Mouse (Mus musculus): ENCODE data around the gene Pik3r3. TPM values are rescaled to one million over a fixed set of nuclear protein-coding genes. Genes with fewer than 3 reads are reported as not detected.
"Not testable (repeated sequence)": the region's sequence is repeated elsewhere in the genome, so short reads cannot be mapped to it uniquely, and the experiment has no call there.

Gene Pik3r3
- polyA plus RNA-seq, 1 experiment from 2014 or later, result 42.6 TPM

- WGBS, result 80% methylated on average over 9 of the region's 9 CpGs
- no peaks in the 10 kb centered on the region for H3K4me1 ChIP-seq
- H3K9me3 ChIP-seq, result no peaks in the 10 kb centered on the region
- no peaks in the 10 kb centered on the region for H3K36me3 ChIP-seq (replicated peaks)
- no peaks in the 10 kb centered on the region for H3K27me3 ChIP-seq (ENCODE audit: poor library complexity, severe bottlenecking)
- H3K27ac ChIP-seq, result no peak overlapping the region
- H3K4me3 ChIP-seq, result no peak overlapping the region
- DNase-seq (ENCODE audit: extremely low spot score, low spot score), result no peak
Observed at GRCm38 (mm10) chr4:116193583-116194383, 27.6 kb upstream of the Pik3r3 start.

DNA sequence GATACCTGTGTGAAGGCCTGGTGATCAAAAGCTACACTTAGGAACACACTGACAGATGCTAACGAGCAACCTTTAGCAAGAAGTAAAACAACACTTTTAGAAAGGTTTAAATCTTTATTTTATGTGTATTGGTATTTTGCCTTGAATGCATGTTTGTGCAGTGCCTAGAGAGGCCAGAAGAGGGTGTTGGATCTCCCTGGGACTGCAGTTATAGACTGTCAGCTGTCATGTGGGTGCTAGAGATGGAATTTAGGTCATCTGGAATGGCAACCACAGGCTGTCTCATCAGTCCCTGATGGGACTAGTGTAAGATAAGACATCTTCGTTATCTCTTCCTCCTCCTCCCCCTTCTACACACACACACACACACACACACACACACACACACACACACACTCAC, 23.0 kb upstream of the Pik3r3 start:
- DNase-seq (ENCODE audit: extremely low spot score, low spot score), result no peak
- Histone ChIP-seq H3K27me3 (ENCODE audit: poor library complexity, severe bottlenecking) (no peaks in the 10 kb centered on the region), H3K27ac (no peak overlapping the region), H3K9me3 (no peaks in the 10 kb centered on the region), H3K36me3 (replicated peaks) (no peaks in the 10 kb centered on the region), H3K4me1 (no peaks in the 10 kb centered on the region), H3K4me3 (no peak overlapping the region)
- 84% methylated on average over 2 of the region's 2 CpGs for WGBS

DNA sequence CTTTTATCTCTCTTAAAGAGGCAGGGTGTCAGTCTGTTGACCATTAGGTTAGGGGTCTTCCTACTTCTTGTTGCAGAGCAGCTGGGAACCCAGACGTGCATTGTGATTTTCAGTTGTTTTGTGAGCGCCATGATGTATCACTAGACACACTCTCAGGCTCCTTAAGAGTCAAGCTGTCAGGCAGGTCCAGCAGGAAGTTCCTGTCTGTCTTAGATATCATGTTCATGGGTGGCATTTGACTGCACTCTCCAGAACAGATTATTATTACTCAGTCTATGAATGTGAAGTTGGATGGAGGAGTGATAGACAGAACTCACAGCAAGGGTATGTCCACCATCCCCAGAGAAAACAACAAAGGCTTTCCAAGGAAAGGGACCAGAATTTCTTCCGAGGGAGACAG, 17.0 kb upstream of the Pik3r3 start:
- no peak for DNase-seq (ENCODE audit: extremely low spot score, low spot score)
- no peak overlapping the region for H3K27ac ChIP-seq
- WGBS, result 75% methylated on average over 3 of the region's 3 CpGs
- no peaks in the 10 kb centered on the region for H3K27me3 ChIP-seq (ENCODE audit: poor library complexity, severe bottlenecking)
- no peaks in the 10 kb centered on the region for H3K9me3 ChIP-seq
- no peak overlapping the region for H3K4me3 ChIP-seq
- no peaks in the 10 kb centered on the region for H3K4me1 ChIP-seq
- no peaks in the 10 kb centered on the region for H3K36me3 ChIP-seq (replicated peaks)

DNA sequence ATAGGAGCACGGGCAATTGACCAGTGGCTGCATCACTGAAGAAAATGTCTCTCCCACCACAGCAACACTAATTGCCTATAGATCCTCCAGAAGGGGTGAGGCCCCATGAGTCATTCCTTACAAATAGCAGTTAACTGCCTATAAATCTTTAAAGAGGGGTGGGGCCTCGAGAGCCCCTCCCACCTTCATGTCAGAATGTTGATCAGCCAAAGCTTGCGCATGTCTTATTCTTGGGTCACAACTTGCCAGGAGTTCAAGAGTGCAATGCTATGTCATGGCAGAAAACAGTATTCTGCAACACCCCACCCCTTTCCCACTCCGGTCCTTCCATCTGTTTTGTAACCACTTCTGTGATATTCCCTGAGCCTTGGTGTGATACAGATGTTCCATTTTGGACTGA, 14.9 kb upstream of the Pik3r3 start:
- Histone ChIP-seq H3K27ac (no peak overlapping the region), H3K36me3 (replicated peaks) (no peaks in the 10 kb centered on the region), H3K27me3 (ENCODE audit: poor library complexity, severe bottlenecking) (no peaks in the 10 kb centered on the region), H3K4me1 (no peaks in the 10 kb centered on the region), H3K4me3 (no peak overlapping the region), H3K9me3 (no peaks in the 10 kb centered on the region)
- 92% methylated on average over 4 of the region's 4 CpGs for WGBS
- no peak for DNase-seq (ENCODE audit: extremely low spot score, low spot score)

GRCm38 (mm10) chr4:116208891-116209290, 12.5 kb upstream of the Pik3r3 start:
- Histone ChIP-seq H3K4me1 (no peaks in the 10 kb centered on the region), H3K27ac (no peak overlapping the region), H3K4me3 (no peak overlapping the region), H3K36me3 (replicated peaks) (no peaks in the 10 kb centered on the region), H3K9me3 (no peaks in the 10 kb centered on the region), H3K27me3 (ENCODE audit: poor library complexity, severe bottlenecking) (no peaks in the 10 kb centered on the region)
- WGBS, result 85% methylated on average over 1 of the region's 1 CpGs
- DNase-seq (ENCODE audit: extremely low spot score, low spot score), result no peak

DNA sequence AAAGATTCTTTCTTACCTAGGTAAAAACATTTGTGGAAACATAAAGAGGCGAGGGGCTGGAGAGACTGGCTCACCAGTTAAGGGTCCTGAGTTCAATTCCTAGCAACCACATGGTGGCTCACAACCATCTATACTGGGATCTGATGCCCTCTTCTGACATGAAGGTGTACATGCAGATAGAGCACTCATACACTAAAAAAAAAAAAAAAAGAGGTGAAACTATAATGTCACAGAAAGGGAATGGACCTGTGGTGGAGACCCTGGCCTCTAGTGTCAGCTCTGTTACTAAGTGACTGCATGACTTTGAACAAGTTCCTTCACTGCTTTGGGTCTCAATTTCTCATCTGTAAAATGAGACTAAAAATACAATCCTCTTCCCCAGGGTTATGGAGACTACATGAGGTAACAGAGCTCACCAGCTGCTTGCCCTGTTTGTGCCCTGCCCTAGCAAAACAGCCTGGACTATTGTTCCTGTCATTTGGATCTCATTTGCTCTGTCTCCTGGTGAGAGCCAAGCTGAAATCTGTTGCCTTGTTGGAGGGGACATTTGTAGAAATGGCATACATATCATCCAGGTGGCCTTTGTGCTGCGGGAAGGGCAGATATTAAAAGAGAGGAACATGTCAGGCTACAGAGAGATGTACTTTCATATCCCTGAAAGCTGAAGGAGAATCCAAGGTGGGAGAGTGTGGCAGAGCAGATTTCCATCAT, 5.4 kb upstream of the Pik3r3 start:
- H3K4me1 ChIP-seq, result peaks cover 19% of the 10 kb centered on the region
- H3K27me3 ChIP-seq (ENCODE audit: poor library complexity, severe bottlenecking), result no peaks in the 10 kb centered on the region
- H3K4me3 ChIP-seq, result no peak overlapping the region
- H3K27ac ChIP-seq, result no peak overlapping the region
- no peak for DNase-seq (ENCODE audit: extremely low spot score, low spot score)
- H3K36me3 ChIP-seq (replicated peaks), result no peaks in the 10 kb centered on the region
- WGBS, result 88% methylated on average over 2 of the region's 2 CpGs
- no peaks in the 10 kb centered on the region for H3K9me3 ChIP-seq

- Histone ChIP-seq H3K27me3 (ENCODE audit: poor library complexity, severe bottlenecking) (no peaks in the 10 kb centered on the region), H3K36me3 (replicated peaks) (no peaks in the 10 kb centered on the region), H3K27ac (no peak overlapping the region), H3K4me3 (no peak overlapping the region), H3K4me1 (peaks cover 19% of the 10 kb centered on the region), H3K9me3 (no peaks in the 10 kb centered on the region)
- DNase-seq (ENCODE audit: extremely low spot score, low spot score), result no peak
- WGBS, result 80% methylated on average over 2 of the region's 2 CpGs
Observed at GRCm38 (mm10) chr4:116217046-116217445, 4.4 kb upstream of the Pik3r3 start.

GRCm38 (mm10) chr4:116217661-116218060, 3.8 kb upstream of the Pik3r3 start:
- not testable (repeated sequence) for H3K27me3 ChIP-seq (ENCODE audit: poor library complexity, severe bottlenecking); H3K36me3 ChIP-seq (replicated peaks); H3K9me3 ChIP-seq; H3K4me3 ChIP-seq; DNase-seq (ENCODE audit: extremely low spot score, low spot score); H3K27ac ChIP-seq
- WGBS, result 91% methylated on average over 1 of the region's 1 CpGs
- H3K4me1 ChIP-seq, result peaks cover 19% of the 10 kb centered on the region

DNA sequence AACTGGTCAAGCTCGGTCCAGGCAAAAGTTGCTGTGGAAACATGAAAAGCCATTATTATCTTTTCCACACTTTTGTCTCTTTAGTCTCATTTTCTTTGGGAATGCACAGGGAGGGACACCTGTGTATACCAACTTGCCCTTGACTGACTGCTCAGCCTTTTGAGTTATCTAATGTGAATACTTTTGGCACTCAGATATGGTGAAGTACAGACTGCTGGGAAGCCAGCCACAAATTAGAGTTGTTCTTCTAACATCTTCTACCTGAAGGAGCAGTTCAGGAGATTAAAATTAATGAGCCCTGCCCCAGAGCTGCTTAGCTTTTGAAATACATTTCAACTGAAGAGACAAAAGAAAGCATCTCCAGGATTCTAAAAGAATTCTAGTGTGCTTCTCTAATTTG, 2.4 kb upstream of the Pik3r3 start:
- Histone ChIP-seq H3K4me3 (no peak overlapping the region), H3K4me1 (peaks cover 27% of the 10 kb centered on the region), H3K36me3 (replicated peaks) (no peaks in the 10 kb centered on the region), H3K27me3 (ENCODE audit: poor library complexity, severe bottlenecking) (no peaks in the 10 kb centered on the region), H3K27ac (peak overlapping the region; percentile 99), H3K9me3 (no peaks in the 10 kb centered on the region)
- 87% methylated on average over 1 of the region's 1 CpGs for WGBS
- no peak for DNase-seq (ENCODE audit: extremely low spot score, low spot score)

GRCm38 (mm10) chr4:116220071-116220650, 1.3 kb upstream of the Pik3r3 start:
- H3K36me3 ChIP-seq (replicated peaks), result no peaks in the 10 kb centered on the region
- no peaks in the 10 kb centered on the region for H3K9me3 ChIP-seq
- no peak for DNase-seq (ENCODE audit: extremely low spot score, low spot score)
- peaks cover 27% of the 10 kb centered on the region for H3K4me1 ChIP-seq
- 2% methylated on average over 6 of the region's 6 CpGs for WGBS
- H3K27me3 ChIP-seq (ENCODE audit: poor library complexity, severe bottlenecking), result no peaks in the 10 kb centered on the region
- peak overlapping the region; percentile 76 for H3K4me3 ChIP-seq
- H3K27ac ChIP-seq, result peak overlapping the region; percentile 99

DNA sequence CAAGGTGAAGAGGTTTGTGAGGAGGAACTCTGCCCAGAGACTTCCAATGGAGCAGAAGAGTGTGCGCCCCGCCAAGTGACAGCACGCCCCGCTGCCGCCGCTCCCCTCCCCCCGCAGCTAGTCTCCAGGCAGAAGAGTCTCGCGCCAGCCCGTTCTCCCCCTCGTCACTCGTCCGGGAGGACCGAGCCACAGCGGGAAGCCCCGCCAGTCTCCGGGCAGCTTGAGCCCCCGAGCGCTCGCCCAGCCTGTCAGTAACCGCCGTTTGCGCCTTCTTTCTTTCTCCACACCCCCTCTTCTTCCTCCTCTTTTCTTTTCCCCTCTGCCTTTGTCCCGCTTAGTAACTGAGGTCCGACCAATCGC, 658 bp upstream of the Pik3r3 start:
- under 1% methylated on average over 26 of the region's 26 CpGs for WGBS
- H3K36me3 ChIP-seq (replicated peaks), result no peaks in the 10 kb centered on the region

GRCm38 (mm10) chr4:116221996-116222842, 801 bp downstream of the Pik3r3 start:
- Histone ChIP-seq H3K9me3 (no peaks in the 10 kb centered on the region), H3K4me3 (peak overlapping the region; percentile 76), H3K27me3 (ENCODE audit: poor library complexity, severe bottlenecking) (no peaks in the 10 kb centered on the region), H3K36me3 (replicated peaks) (no peaks in the 10 kb centered on the region), H3K4me1 (peaks cover 27% of the 10 kb centered on the region), H3K27ac (peak overlapping the region; percentile 99)
- peak; percentile 62 for DNase-seq (ENCODE audit: extremely low spot score, low spot score)
- WGBS, result under 1% methylated on average over 23 of the region's 23 CpGs

More for the DNA sequence above, 658 bp upstream of the Pik3r3 start:
- DNase-seq (ENCODE audit: extremely low spot score, low spot score), result no peak
- Histone ChIP-seq H3K27me3 (ENCODE audit: poor library complexity, severe bottlenecking) (no peaks in the 10 kb centered on the region), H3K9me3 (no peaks in the 10 kb centered on the region), H3K4me1 (peaks cover 27% of the 10 kb centered on the region), H3K27ac (peak overlapping the region; percentile 99), H3K4me3 (peak overlapping the region; percentile 76)

Data from forebrain, embryonic 10.5 days (tissue).